Mouse (Mus musculus) lung, adult 2 months (tissue): ENCODE data around the gene Slc16a12.

ENCODE experiments used
- CTCF ChIP-seq: fragments of 200-500 bp; IDR thresholded peaks from 2 replicates; pipeline ENCODE4 v1.5.1; 2011; ENCODE audit warnings: mild to moderate bottlenecking, low read length, control low read depth; ENCODE audit not compliant: insufficient read depth
- POLR2A ChIP-seq: fragments of 200-500 bp; IDR thresholded peaks from 2 replicates; pipeline ENCODE4 v1.6.1; 2011; ENCODE audit warnings: low read depth, mild to moderate bottlenecking, control low read depth, low read length, borderline replicate concordance; ENCODE audit errors: extremely low read depth

DNA sequence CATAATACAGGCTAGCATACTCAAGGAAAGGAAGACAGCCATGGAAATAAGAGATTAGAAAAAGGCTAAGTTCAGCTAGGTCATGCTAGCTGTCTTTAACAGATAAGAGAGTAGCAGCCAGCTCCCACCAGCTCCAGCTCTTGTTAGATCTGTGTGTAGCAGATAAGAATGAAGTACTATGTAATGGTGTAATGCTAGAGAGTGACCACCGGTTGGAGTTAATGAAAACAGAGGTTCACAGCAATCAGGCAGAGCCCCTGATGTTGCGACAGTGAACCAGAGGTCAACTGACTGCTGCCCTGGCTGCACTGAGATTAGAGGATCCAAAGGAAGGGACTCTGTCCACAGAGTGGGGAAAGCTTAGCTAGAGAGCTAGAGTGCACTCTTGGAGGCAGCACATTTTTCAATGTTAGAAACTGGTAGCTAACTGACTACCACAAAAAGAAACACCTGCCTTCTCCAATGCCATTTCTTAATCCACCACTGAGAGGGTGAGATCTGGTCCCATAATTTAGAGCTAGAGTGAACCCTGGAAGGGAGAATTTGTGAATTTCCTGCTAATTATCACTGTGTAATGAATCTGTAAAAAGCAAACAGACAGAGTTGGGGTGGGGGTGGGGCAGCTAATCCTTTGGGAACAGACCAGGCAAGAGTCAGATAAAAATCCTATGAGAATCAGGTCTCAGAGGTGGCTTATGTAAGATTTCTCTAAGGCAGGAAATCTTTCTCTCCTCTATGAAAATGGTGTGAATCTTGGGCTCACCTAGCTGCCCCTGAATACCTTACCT, 90.4 kb downstream of the Slc16a12 start:
- TF ChIP-seq CTCF (no peak), POLR2A (no peak)
